Mouse (Mus musculus) limb, embryonic 14.5 days (tissue): ENCODE measurements around the gene Tnni3k. TPM values are rescaled to one million over a fixed set of nuclear protein-coding genes. Genes with fewer than 3 reads are reported as not detected.

Experiments used
- ATAC-seq: fragments of 200-750 bp; cut with Nextera tagmentation; 2 replicates; pipeline ENCODE4 v1.8.0; 2017; ENCODE audit warnings: low read depth, moderate number of reproducible peaks, moderate TSS enrichment; ENCODE audit not compliant: low FRiP score
- DNase-seq: peaks from one replicate; pipeline ENCODE4 v3.0.0-alpha.2; 2015; ENCODE audit warnings: low spot score
- H3K27ac ChIP-seq: fragments of 300-500 bp; sonication (generic); replicated peaks from 2 replicates; pipeline ENCODE4 v1.5.1; 2014; ENCODE audit warnings: low read depth, mild to moderate bottlenecking, low read length, moderate library complexity, mixed read lengths
- H3K27me3 ChIP-seq: fragments of 300-500 bp; sonication (generic); 2 replicates; pipeline ENCODE4 v1.6.1; 2014; ENCODE audit warnings: low read length, mixed read lengths; ENCODE audit not compliant: control insufficient read depth, insufficient read depth
- H3K36me3 ChIP-seq: fragments of 300-500 bp; sonication (generic); 2 replicates; pipeline ENCODE4 v1.6.1; 2014; ENCODE audit warnings: mild to moderate bottlenecking, low read length, moderate library complexity, mixed read lengths; ENCODE audit not compliant: control insufficient read depth, insufficient read depth
- H3K4me1 ChIP-seq: fragments of 300-500 bp; sonication (generic); 2 replicates; pipeline ENCODE4 v1.6.1; 2014; ENCODE audit warnings: antibody characterized with exemption, low read length, mixed read lengths; ENCODE audit not compliant: control insufficient read depth, insufficient read depth
- H3K4me2 ChIP-seq: fragments of 300-500 bp; sonication (generic); replicated peaks from 2 replicates; pipeline ENCODE4 v1.6.1; 2014; ENCODE audit warnings: low read depth, mild to moderate bottlenecking, low read length, moderate library complexity; ENCODE audit not compliant: severe bottlenecking
- H3K4me3 ChIP-seq: fragments of 300-500 bp; sonication (generic); replicated peaks from 2 replicates; pipeline ENCODE4 v1.5.1; 2014; ENCODE audit warnings: low read length
- H3K9ac ChIP-seq: fragments of 300-500 bp; sonication (generic); 2 replicates; pipeline ENCODE4 v1.6.1; 2014; ENCODE audit warnings: mild to moderate bottlenecking, low read depth, low read length, moderate library complexity; ENCODE audit not compliant: severe bottlenecking
- H3K9me3 ChIP-seq: fragments of 300-500 bp; sonication (generic); 2 replicates; pipeline ENCODE4 v1.6.1; 2016; ENCODE audit warnings: low read length; ENCODE audit not compliant: control insufficient read depth
- POLR2A ChIP-seq: fragments of 200-500 bp; IDR thresholded peaks from 2 replicates; pipeline ENCODE4 v1.8.0; 2012; ENCODE audit warnings: inconsistent platforms, mild to moderate bottlenecking, moderate library complexity, borderline replicate concordance; ENCODE audit not compliant: insufficient read depth, insufficient read length; ENCODE audit errors: extremely low read depth
- WGBS: fragments of 180-500 bp; shearing (Covaris S2); extraction: QIAGEN DNeasy Blood & Tissue Kit; methylation state at CpG from one replicate; pipeline ENCODE4 v1.1.7; 2014; 5-methylcytosine and 5-hydroxymethylcytosine counted together
- polyA plus RNA-seq, 2 experiments: library from polyadenylated mRNA; depleted of rRNA in 1 of 2; stranded (reverse) in 1 of 2; unstranded in 1 of 2; fragments of >200 nt; fragmentation: Nextera tagmentation in 1 of 2; extraction: Ambion mirVana in 1 of 2; gene quantifications; 2 replicates each; pipeline versions ENCODE4 v1.2.1 to v1.2.3; 2012 to 2014

Tnni3k gene
- polyA plus RNA-seq, 2 experiments = 0.03 TPM; not detected in 1

DNA sequence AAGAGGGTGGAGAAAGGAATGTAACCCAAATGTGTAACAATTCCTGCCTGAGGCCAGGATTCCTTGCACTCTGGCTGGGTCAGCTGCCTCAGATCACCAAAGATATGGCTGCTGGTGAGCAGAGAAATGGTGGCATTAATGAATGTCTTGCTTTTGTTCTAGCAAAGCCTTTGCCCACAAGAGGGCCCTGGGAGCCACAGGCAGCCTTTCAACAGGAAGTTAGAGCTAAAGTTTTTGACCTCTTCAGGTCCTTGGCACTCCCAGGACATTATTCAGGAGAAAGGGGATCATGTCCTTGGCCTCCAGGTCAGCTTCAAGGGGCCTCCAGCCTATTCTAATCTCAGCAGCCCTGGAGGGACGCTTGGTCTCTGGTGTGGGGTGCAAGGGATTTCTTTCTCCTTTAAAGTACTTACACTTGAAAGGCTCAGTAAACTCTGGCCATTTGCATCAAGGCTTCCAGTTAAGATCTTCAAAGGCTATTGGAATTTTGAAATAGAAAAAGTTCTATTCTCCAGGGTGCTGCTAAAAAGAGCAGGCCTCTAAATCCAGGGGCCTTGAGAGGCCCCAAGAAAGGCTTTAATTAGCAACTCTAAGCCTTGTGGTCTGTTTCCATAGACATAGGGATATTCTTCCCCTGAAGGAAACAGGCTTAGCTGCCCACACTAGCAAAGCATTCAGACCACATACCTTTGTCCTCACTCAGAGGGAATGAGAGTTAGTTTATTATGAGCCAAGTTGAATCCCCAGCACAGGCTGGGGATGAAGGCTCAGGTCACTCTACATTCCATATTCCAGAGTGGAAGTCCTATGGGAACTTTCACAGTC, 16.0 kb downstream of the Tnni3k start:
- Histone ChIP-seq H3K4me3 (no peak overlapping the region), H3K36me3 (no peaks in the 10 kb centered on the region), H3K4me1 (no peaks in the 10 kb centered on the region), H3K9ac (no peak overlapping the region), H3K27ac (no peak overlapping the region), H3K27me3 (no peaks in the 10 kb centered on the region), H3K9me3 (no peaks in the 10 kb centered on the region), H3K4me2 (no peak overlapping the region)
- 32% methylated on average over 1 of the region's 1 CpGs for WGBS
- DNase-seq (no peak), ATAC-seq (no peak)
- no peak for TF ChIP-seq POLR2A

- Histone ChIP-seq H3K4me2 (no peak overlapping the region), H3K36me3 (no peaks in the 10 kb centered on the region), H3K27me3 (no peaks in the 10 kb centered on the region), H3K4me1 (no peaks in the 10 kb centered on the region), H3K9me3 (no peaks in the 10 kb centered on the region), H3K4me3 (no peak overlapping the region), H3K27ac (no peak overlapping the region), H3K9ac (no peak overlapping the region)
- no peak for DNase-seq
- no peak for TF ChIP-seq POLR2A
- ATAC-seq = no peak
- 76% methylated on average over 7 of the region's 7 CpGs for WGBS
Measured at GRCm38 (mm10) chr3:155034323-155034722, 20.9 kb downstream of the Tnni3k start.

DNA sequence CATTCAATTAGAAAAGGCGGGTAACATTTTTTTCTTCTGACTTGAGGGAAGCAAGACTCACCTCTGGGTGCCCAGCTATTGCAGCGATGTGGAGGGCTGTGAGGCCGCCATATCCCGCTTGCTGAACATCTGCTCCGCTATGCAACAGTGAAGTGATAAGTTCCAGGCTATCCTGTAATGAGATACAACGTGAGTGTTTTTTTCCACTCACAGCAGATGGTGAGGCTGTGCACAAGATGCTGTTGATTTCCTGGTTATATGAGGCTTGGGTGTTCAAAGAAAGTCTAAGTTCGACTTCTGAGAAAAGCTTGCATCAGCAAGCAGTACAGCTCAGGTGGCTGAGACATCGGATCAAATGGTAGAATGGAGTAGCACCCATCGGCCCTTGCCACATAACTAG, 25.0 kb downstream of the Tnni3k start:
- Histone ChIP-seq H3K4me1 (no peaks in the 10 kb centered on the region), H3K4me3 (no peak overlapping the region), H3K9ac (no peak overlapping the region), H3K9me3 (no peaks in the 10 kb centered on the region), H3K27ac (no peak overlapping the region), H3K36me3 (no peaks in the 10 kb centered on the region), H3K27me3 (no peaks in the 10 kb centered on the region), H3K4me2 (no peak overlapping the region)
- 79% methylated on average over 9 of the region's 9 CpGs for WGBS
- DNase-seq = no peak
- no peak for ATAC-seq
- TF ChIP-seq POLR2A = no peak

DNA sequence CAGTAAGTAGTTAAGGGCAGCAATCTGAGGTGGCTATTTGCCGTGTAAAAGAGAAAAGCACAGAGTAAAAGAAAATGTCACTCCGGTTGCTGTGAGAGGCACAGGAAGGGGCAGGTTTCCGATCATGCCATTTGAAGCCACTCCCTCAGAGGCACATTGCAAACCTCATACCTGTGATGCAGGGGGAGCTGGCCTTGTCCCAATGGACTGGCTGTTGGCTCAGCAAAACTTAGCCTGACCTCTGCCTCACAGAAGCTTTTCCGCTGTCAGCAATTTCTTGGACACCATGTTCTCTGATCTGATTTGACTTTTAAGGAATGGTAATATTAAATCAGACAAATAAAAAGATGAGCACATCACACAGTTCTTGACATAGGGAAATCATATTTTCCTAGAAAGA, 52.4 kb downstream of the Tnni3k start:
- Histone ChIP-seq H3K36me3 (no peaks in the 10 kb centered on the region), H3K27me3 (no peaks in the 10 kb centered on the region), H3K4me3 (no peak overlapping the region), H3K9ac (no peak overlapping the region), H3K9me3 (no peaks in the 10 kb centered on the region), H3K4me2 (no peak overlapping the region), H3K27ac (no peak overlapping the region), H3K4me1 (no peaks in the 10 kb centered on the region)
- 67% methylated on average over 4 of the region's 4 CpGs for WGBS
- ATAC-seq = no peak
- DNase-seq = no peak
- TF ChIP-seq POLR2A = no peak

GRCm38 (mm10) chr3:155001056-155001455, 54.2 kb downstream of the Tnni3k start:
- no peaks in the 10 kb centered on the region for H3K9me3 ChIP-seq
- TF ChIP-seq POLR2A = no peak
- H3K27ac ChIP-seq = no peak overlapping the region

More at GRCm38 (mm10) chr3:155001056-155001455, 54.2 kb downstream of the Tnni3k start:
- ATAC-seq (no peak), DNase-seq (no peak)
- Histone ChIP-seq H3K9ac (no peak overlapping the region), H3K36me3 (no peaks in the 10 kb centered on the region), H3K4me1 (no peaks in the 10 kb centered on the region), H3K4me3 (no peak overlapping the region), H3K4me2 (no peak overlapping the region), H3K27me3 (no peaks in the 10 kb centered on the region)
